Mouse (Mus musculus) neural tube, embryonic 14.5 days (tissue): Measurements from ENCODE around the gene Nrxn3. TPM values are rescaled to one million over a fixed set of nuclear protein-coding genes. Genes with fewer than 3 reads are reported as not detected.

Source experiments
- ATAC-seq: fragments of 200-750 bp; cut with Nextera tagmentation; 2 replicates; pipeline ENCODE4 v1.8.0; 2017; ENCODE audit warnings: low read depth, mild to moderate bottlenecking, moderate TSS enrichment, moderate library complexity
- H3K27ac ChIP-seq: fragments of 300-500 bp; sonication (generic); 2 replicates; pipeline ENCODE4 v1.5.1; 2014; ENCODE audit warnings: low read depth, mild to moderate bottlenecking, control low read depth, low read length, moderate library complexity, mixed read lengths
- H3K27me3 ChIP-seq: fragments of 300-500 bp; sonication (generic); 2 replicates; pipeline ENCODE4 v1.6.1; 2014; ENCODE audit warnings: low read length; ENCODE audit not compliant: control insufficient read depth, insufficient read depth
- H3K36me3 ChIP-seq: fragments of 300-500 bp; sonication (generic); 2 replicates; pipeline ENCODE4 v1.6.1; 2014; ENCODE audit warnings: low read length, mixed read lengths; ENCODE audit not compliant: control insufficient read depth, insufficient read depth
- H3K4me1 ChIP-seq: fragments of 300-500 bp; sonication (generic); 2 replicates; pipeline ENCODE4 v1.6.1; 2014; ENCODE audit warnings: low read length; ENCODE audit not compliant: control insufficient read depth, insufficient read depth
- H3K4me2 ChIP-seq: fragments of 300-500 bp; sonication (generic); 2 replicates; pipeline ENCODE4 v1.6.1; 2014; ENCODE audit warnings: mild to moderate bottlenecking, low read depth, low read length, control low read depth
- H3K4me3 ChIP-seq: fragments of 300-500 bp; sonication (generic); 2 replicates; pipeline ENCODE4 v1.5.1; 2014; ENCODE audit warnings: low read depth, low read length, control low read depth, mixed read lengths
- H3K9ac ChIP-seq: fragments of 300-500 bp; sonication (generic); replicated peaks from 2 replicates; pipeline ENCODE4 v1.6.1; 2014; ENCODE audit warnings: low read depth, mild to moderate bottlenecking, control low read depth, low read length, mixed read lengths
- H3K9me3 ChIP-seq: fragments of 300-500 bp; sonication (generic); 2 replicates; pipeline ENCODE4 v1.6.1; 2016; ENCODE audit warnings: low read length; ENCODE audit not compliant: control insufficient read depth
- WGBS: fragments of 180-500 bp; shearing (Covaris S2); extraction: QIAGEN DNeasy Blood & Tissue Kit; methylation state at CpG from one replicate; pipeline ENCODE4 v1.1.7; 2014; 5-methylcytosine and 5-hydroxymethylcytosine counted together
- polyA plus RNA-seq: library from polyadenylated mRNA; unstranded; fragments of >200 nt; fragmentation: Nextera tagmentation; extraction: Ambion mirVana; gene quantifications from 2 replicates; pipeline ENCODE4 v1.2.1, GENCODE M21; 2014

Nrxn3 gene
- polyA plus RNA-seq, 1 experiment from 2014 or later: 159 TPM

DNA sequence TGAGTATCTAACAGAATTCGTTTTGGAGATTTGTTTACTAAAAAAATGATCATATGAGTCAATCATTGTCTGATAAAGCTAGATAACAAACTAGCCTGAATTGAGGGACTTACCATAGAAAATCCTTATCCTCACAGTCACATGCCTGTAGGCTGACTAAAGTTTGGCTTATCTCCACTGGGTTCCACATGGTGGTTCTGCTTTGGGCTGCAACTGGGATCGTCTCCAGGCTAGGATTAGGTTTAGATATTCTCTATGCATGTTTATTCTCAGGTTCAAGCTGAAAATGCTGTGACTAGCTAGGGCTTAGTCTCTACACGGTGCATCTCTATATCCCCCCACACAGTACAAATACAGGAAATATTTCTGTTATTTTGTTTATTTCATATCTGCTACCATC lies 1421.6 kb downstream of the Nrxn3 start:
- Histone ChIP-seq H3K9ac (no peak overlapping the region), H3K9me3 (no peaks in the 10 kb centered on the region), H3K4me3 (no peak overlapping the region), H3K27ac (no peak overlapping the region), H3K4me1 (peaks cover 2% of the 10 kb centered on the region; the same call in 1 of the 2 replicates), H3K4me2 (no peak overlapping the region), H3K27me3 (no peaks in the 10 kb centered on the region), H3K36me3 (no peaks in the 10 kb centered on the region)
- no peak for ATAC-seq
- WGBS: 84% methylated on average over 3 of the region's 3 CpGs

DNA sequence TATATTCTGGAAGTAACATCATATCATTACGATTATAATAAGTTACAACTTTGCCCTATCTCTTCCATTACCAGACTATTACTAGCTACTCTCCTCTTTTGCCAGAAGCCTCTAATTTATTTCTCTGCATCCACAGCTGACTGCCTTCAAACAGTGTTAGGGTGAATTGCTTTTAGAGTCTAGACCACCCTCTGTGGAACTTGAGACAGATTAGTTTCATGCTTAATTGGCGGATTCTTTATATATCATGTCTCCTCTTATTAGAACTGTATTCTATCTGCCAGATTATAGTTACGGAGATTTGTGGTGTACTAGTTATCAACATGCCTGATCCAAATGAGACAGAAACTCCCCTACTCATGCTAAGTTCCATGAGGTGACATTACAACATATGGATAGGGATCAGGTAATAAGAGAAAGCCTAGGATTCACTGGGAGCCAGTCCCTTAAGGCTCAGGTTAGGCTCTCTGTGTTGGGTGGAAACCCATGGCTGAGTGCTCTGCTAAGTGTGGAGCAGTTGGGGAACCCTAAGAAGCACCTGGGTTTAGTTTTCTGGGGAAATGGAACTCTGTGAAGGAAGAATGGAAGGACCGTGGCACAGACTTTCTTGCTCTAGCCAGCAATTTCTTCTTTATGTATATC lies 1435.6 kb downstream of the Nrxn3 start:
- no peak overlapping the region for H3K9ac ChIP-seq
- H3K9me3 ChIP-seq: no peaks in the 10 kb centered on the region
- ATAC-seq: no peak
- H3K27me3 ChIP-seq: no peaks in the 10 kb centered on the region
- H3K4me1 ChIP-seq: no peaks in the 10 kb centered on the region
- H3K27ac ChIP-seq: no peak overlapping the region
- 86% methylated on average over 4 of the region's 4 CpGs for WGBS
- H3K36me3 ChIP-seq: no peaks in the 10 kb centered on the region
- no peak overlapping the region for H3K4me3 ChIP-seq
- no peak overlapping the region for H3K4me2 ChIP-seq

DNA sequence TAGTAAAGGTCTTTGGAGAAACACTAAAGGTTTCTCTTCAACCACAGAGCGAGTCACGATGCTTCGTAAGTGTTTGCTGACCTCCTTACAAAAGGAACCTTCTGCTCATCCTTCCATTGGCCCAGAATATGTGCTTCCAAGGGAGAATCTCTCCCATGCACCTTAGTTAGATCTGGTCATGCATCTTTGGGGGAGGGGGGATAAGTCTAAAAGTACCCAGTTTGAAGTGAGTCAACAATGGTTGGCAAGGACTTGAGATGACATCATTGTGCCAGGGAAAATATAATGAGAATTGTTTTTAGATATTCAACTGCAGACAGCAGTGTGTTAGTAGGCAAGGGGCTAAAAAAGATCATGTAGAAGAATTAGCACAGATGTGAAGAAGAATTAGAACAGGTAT lies 1437.2 kb downstream of the Nrxn3 start:
- Histone ChIP-seq H3K36me3 (no peaks in the 10 kb centered on the region), H3K27me3 (no peaks in the 10 kb centered on the region), H3K9me3 (no peaks in the 10 kb centered on the region), H3K4me1 (no peaks in the 10 kb centered on the region), H3K4me3 (no peak overlapping the region), H3K9ac (no peak overlapping the region), H3K27ac (no peak overlapping the region), H3K4me2 (no peak overlapping the region)
- ATAC-seq: no peak
- WGBS: 98% methylated on average over 3 of the region's 3 CpGs

DNA sequence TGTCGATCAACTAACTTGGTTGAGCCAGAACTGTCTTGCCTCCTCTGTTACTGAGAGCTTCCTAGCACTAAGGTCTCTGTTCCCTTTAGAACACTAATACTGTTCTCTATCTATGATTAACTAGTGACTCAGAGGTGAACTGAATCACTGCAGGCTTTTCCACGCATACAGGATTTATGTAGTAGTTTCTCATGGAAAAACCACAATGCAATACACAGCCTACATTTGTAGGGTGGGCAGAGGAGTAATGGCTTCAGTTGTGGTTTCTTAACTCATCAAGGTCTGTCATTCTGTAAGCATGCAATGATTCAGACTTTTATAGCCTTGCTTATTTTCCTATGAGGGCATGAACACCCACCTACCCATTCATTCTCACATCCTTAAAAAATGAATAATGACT lies 1443.4 kb downstream of the Nrxn3 start:
- no peak overlapping the region for H3K27ac ChIP-seq
- H3K36me3 ChIP-seq: no peaks in the 10 kb centered on the region
- H3K4me3 ChIP-seq: no peak overlapping the region
- no peak overlapping the region for H3K4me2 ChIP-seq
- 85% methylated on average over 2 of the region's 2 CpGs for WGBS
- no peaks in the 10 kb centered on the region for H3K4me1 ChIP-seq
- H3K9me3 ChIP-seq: no peaks in the 10 kb centered on the region
- H3K9ac ChIP-seq: no peak overlapping the region
- no peaks in the 10 kb centered on the region for H3K27me3 ChIP-seq
- ATAC-seq: no peak

DNA sequence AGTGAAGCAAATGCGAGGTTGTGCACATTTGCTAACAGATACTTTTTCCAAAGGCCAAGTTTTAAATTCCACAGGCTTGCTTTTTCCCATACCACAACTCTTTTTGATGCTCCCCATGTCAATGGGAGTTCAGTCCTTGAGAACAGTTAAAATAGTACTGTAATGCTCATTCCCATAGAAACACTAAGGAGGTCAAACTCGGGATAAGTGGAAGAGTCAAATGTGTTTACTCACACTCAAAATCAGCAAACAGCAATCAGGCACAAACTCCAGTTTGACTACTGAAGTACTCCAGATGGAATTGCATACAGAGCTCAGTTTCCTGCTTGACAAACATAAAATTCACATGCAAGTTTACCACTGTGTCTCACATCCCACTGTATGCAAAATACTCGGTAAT lies 1458.9 kb downstream of the Nrxn3 start:
- Histone ChIP-seq H3K27ac (no peak overlapping the region), H3K4me3 (no peak overlapping the region), H3K9me3 (no peaks in the 10 kb centered on the region), H3K36me3 (no peaks in the 10 kb centered on the region), H3K4me1 (no peaks in the 10 kb centered on the region), H3K9ac (no peak overlapping the region), H3K4me2 (no peak overlapping the region), H3K27me3 (no peaks in the 10 kb centered on the region)
- ATAC-seq: no peak
- WGBS: 86% methylated on average over 3 of the region's 3 CpGs

DNA sequence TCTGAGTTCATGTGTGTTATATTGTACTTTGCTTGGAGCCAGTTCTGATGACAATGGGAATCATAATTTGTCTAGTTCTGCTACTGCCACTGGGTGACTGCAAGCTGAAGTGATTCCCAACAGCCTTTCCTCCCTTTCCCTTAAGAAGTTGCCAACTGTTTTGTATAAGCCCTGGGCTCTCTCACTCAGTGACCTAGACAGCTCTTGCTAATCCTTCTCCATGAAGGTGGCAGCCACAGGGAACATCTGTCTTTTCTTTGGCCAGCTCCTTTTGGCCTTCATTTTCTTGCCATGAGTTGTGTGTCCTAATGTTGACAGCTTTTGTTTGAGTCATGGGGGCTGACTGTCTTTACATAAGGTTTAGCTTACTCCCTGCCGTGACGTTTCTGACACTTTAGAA lies 1460.3 kb downstream of the Nrxn3 start:
- H3K4me1 ChIP-seq: no peaks in the 10 kb centered on the region
- no peaks in the 10 kb centered on the region for H3K9me3 ChIP-seq
- H3K4me2 ChIP-seq: no peak overlapping the region
- ATAC-seq: no peak
- H3K27ac ChIP-seq: no peak overlapping the region
- no peaks in the 10 kb centered on the region for H3K27me3 ChIP-seq
- no peaks in the 10 kb centered on the region for H3K36me3 ChIP-seq
- H3K9ac ChIP-seq: no peak overlapping the region
- no peak overlapping the region for H3K4me3 ChIP-seq
- WGBS: 93% methylated on average over 2 of the region's 2 CpGs

DNA sequence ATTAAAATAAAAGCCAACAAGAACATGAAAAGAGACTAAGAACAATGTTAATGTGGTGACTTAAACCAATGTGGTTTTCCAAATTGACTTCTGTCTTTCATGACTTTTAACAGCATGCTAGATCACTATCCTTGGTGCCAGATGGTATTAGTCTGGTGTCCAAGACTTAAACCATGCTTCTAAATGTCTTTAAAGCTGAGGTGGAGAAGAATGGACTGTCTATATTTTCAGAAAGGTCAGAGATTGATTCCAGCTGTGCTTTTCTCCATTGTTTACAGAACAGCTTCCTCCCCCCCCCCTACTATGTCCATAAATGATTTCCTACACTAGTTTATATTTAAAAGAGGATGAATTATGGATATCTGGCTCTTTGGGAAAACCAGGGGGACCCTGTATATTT lies 1473.5 kb downstream of the Nrxn3 start:
- no peak overlapping the region for H3K27ac ChIP-seq
- H3K4me1 ChIP-seq: no peaks in the 10 kb centered on the region
- no peak for ATAC-seq
- H3K4me3 ChIP-seq: no peak overlapping the region
- no peaks in the 10 kb centered on the region for H3K36me3 ChIP-seq
- no peaks in the 10 kb centered on the region for H3K9me3 ChIP-seq
- H3K9ac ChIP-seq: no peak overlapping the region
- no peak overlapping the region for H3K4me2 ChIP-seq
- no peaks in the 10 kb centered on the region for H3K27me3 ChIP-seq

DNA sequence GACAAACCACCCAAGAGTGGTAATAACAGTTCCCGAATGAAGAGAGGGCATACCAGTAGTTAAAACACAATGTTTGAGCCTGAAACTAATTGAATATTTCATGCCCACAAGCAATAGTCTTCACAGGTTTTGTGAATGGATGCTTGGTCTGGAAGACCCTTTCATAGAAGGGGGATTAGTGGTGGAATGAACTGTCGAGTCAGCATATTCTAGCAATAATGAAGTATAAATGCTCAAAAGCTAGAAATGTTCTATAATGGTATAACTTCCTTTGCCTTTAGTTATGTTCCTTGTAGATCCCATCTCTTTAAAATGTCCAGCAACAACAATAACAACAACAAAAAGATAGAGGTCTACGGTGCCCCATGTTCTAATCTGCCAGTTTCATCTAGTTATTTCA lies 1475.3 kb downstream of the Nrxn3 start:
- Histone ChIP-seq H3K27ac (no peak overlapping the region), H3K4me1 (no peaks in the 10 kb centered on the region), H3K27me3 (no peaks in the 10 kb centered on the region), H3K9me3 (no peaks in the 10 kb centered on the region), H3K36me3 (no peaks in the 10 kb centered on the region), H3K4me2 (no peak overlapping the region), H3K4me3 (no peak overlapping the region), H3K9ac (no peak overlapping the region)
- 92% methylated on average over 3 of the region's 3 CpGs for WGBS
- no peak for ATAC-seq

DNA sequence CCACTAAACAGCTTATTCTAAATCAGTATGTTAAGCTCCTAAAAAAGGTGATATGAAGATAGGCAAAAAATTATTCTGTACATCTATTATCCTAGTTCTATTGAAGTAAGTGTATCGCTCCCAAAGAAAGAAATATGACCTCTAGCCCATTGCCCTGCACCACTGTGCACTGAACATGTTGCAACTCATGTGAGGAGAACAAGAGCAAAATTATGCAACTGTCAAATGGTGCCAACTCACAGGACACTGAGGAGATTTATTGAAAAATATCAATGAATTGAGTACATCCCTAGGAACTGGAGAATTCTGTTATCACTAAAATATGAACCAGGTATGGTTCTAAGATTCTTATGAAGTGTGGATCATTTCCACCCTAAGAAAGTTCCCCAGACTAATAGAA lies 1479.8 kb downstream of the Nrxn3 start:
- no peaks in the 10 kb centered on the region for H3K36me3 ChIP-seq
- no peak overlapping the region for H3K4me3 ChIP-seq
- H3K27ac ChIP-seq: no peak overlapping the region
- no peak overlapping the region for H3K9ac ChIP-seq
- H3K9me3 ChIP-seq: no peaks in the 10 kb centered on the region
- 88% methylated on average over 1 of the region's 1 CpGs for WGBS
- no peak for ATAC-seq
- H3K27me3 ChIP-seq: no peaks in the 10 kb centered on the region
- no peak overlapping the region for H3K4me2 ChIP-seq
- no peaks in the 10 kb centered on the region for H3K4me1 ChIP-seq
